Mouse (Mus musculus): Measurements from ENCODE around the gene Plcd1. TPM values are rescaled to one million over a fixed set of nuclear protein-coding genes. Genes with fewer than 3 reads are reported as not detected.

Plcd1 gene
- total and polyA plus RNA-seq, 2 experiments from 2014 or later: 14.6 to 21.1 TPM

GRCm38 (mm10) chr9:119109685-119110353 is 16.5 kb upstream of the Plcd1 start:
- Histone ChIP-seq H3K9ac (replicated peaks; ENCODE audit: low read depth, low read length) (no peak overlapping the region), H3K36me3 (replicated peaks; ENCODE audit: control insufficient read depth, insufficient read depth, low read length) (no peaks in the 10 kb centered on the region), H3K4me2 (ENCODE audit: low read depth, low read length) (no peak overlapping the region), H3K4me1 (ENCODE audit: control insufficient read depth, insufficient read depth) (no peaks in the 10 kb centered on the region), H3K4me3 (ENCODE audit: low read depth, low read length) (no peak overlapping the region), H3K9me3 (replicated peaks; ENCODE audit: control insufficient read depth, low read length) (no peaks in the 10 kb centered on the region), H3K27ac (ENCODE audit: low read depth) (no peak overlapping the region), H3K27me3 (ENCODE audit: control insufficient read depth, insufficient read depth, low read length) (no peaks in the 10 kb centered on the region)
- TF ChIP-seq CTCF (IDR thresholded peaks at IDR 0.05; ENCODE audit: low read depth): no peak
- no peak for TF ChIP-seq EP300 (IDR thresholded peaks at IDR 0.05; ENCODE audit: low read depth)
- ATAC-seq (ENCODE audit: insufficient read depth, low read depth): no peak
- 64% methylated on average over 12 of the region's 12 CpGs for WGBS
- no peak for DNase-seq (ENCODE audit: low spot score)

- 69% methylated on average over 4 of the region's 4 CpGs for WGBS
- no peaks in the 10 kb centered on the region for H3K4me1 ChIP-seq (ENCODE audit: control insufficient read depth, insufficient read depth)
These were observed 14.3 kb upstream of the Plcd1 start for GRCm38 (mm10) chr9:119107566-119107965.

GRCm38 (mm10) chr9:119102783-119103113 is 9.4 kb upstream of the Plcd1 start:
- Histone ChIP-seq H3K36me3 (replicated peaks; ENCODE audit: control insufficient read depth, insufficient read depth, low read length) (no peaks in the 10 kb centered on the region), H3K9me3 (replicated peaks; ENCODE audit: control insufficient read depth, low read length) (no peaks in the 10 kb centered on the region), H3K4me2 (ENCODE audit: low read depth, low read length) (peak overlapping the region; percentile 83), H3K4me3 (ENCODE audit: low read depth, low read length) (peak overlapping the region; percentile 65), H3K27ac (ENCODE audit: low read depth) (no peak overlapping the region), H3K27me3 (ENCODE audit: control insufficient read depth, insufficient read depth, low read length) (0 out of 2 replicates have a peak, but pooled peaks cover 14% of the 10 kb centered on the region), H3K4me1 (ENCODE audit: control insufficient read depth, insufficient read depth) (no peaks in the 10 kb centered on the region), H3K9ac (replicated peaks; ENCODE audit: low read depth, low read length) (no peak overlapping the region)
- DNase-seq (ENCODE audit: low spot score) (no peak), ATAC-seq (ENCODE audit: insufficient read depth, low read depth) (no peak)
- WGBS: 3% methylated on average over 19 of the region's 19 CpGs
- no peak for TF ChIP-seq EP300 (IDR thresholded peaks at IDR 0.05; ENCODE audit: low read depth)
- no peak for TF ChIP-seq CTCF (IDR thresholded peaks at IDR 0.05; ENCODE audit: low read depth)

More at GRCm38 (mm10) chr9:119107566-119107965, 14.3 kb upstream of the Plcd1 start:
- TF ChIP-seq CTCF (IDR thresholded peaks at IDR 0.05; ENCODE audit: low read depth) (peak; percentile 41), EP300 (IDR thresholded peaks at IDR 0.05; ENCODE audit: low read depth) (no peak)
- Histone ChIP-seq H3K27me3 (ENCODE audit: control insufficient read depth, insufficient read depth, low read length) (0 out of 2 replicates have a peak, but pooled peaks cover 14% of the 10 kb centered on the region), H3K4me2 (ENCODE audit: low read depth, low read length) (no peak overlapping the region), H3K9me3 (replicated peaks; ENCODE audit: control insufficient read depth, low read length) (no peaks in the 10 kb centered on the region), H3K9ac (replicated peaks; ENCODE audit: low read depth, low read length) (no peak overlapping the region), H3K27ac (ENCODE audit: low read depth) (no peak overlapping the region), H3K36me3 (replicated peaks; ENCODE audit: control insufficient read depth, insufficient read depth, low read length) (no peaks in the 10 kb centered on the region), H3K4me3 (ENCODE audit: low read depth, low read length) (no peak overlapping the region)
- peak; percentile 84 for ATAC-seq (ENCODE audit: insufficient read depth, low read depth)
- DNase-seq (ENCODE audit: low spot score): peak; percentile 41

- DNase-seq (ENCODE audit: low spot score): peak; percentile 89
- 3% methylated on average over 44 of the region's 44 CpGs for WGBS
These were observed 8.9 kb upstream of the Plcd1 start, which contains the start of gene Dlec1 for GRCm38 (mm10) chr9:119101992-119102782. TSS of gene Dlec1 (plus strand) at chr9:119102478.

GRCm38 (mm10) chr9:119100177-119100898 is 7.0 kb upstream of the Plcd1 start:
- H3K36me3 ChIP-seq (replicated peaks; ENCODE audit: control insufficient read depth, insufficient read depth, low read length): no peaks in the 10 kb centered on the region
- 11% methylated on average over 15 of the region's 15 CpGs for WGBS
- no peak overlapping the region for H3K27ac ChIP-seq (ENCODE audit: low read depth)
- no peak overlapping the region for H3K9ac ChIP-seq (replicated peaks; ENCODE audit: low read depth, low read length)
- H3K4me3 ChIP-seq (ENCODE audit: low read depth, low read length): no peak overlapping the region
- no peaks in the 10 kb centered on the region for H3K9me3 ChIP-seq (replicated peaks; ENCODE audit: control insufficient read depth, low read length)
- no peak overlapping the region for H3K4me2 ChIP-seq (ENCODE audit: low read depth, low read length)
- DNase-seq (ENCODE audit: low spot score): no peak
- H3K27me3 ChIP-seq (ENCODE audit: control insufficient read depth, insufficient read depth, low read length): 0 out of 2 replicates have a peak, but pooled peaks cover 14% of the 10 kb centered on the region
- TF ChIP-seq EP300 (IDR thresholded peaks at IDR 0.05; ENCODE audit: low read depth) (no peak), CTCF (IDR thresholded peaks at IDR 0.05; ENCODE audit: low read depth) (no peak)
- no peak for ATAC-seq (ENCODE audit: insufficient read depth, low read depth)
- no peaks in the 10 kb centered on the region for H3K4me1 ChIP-seq (ENCODE audit: control insufficient read depth, insufficient read depth)

More at GRCm38 (mm10) chr9:119101992-119102782, 8.9 kb upstream of the Plcd1 start, which contains the start of gene Dlec1:
- Histone ChIP-seq H3K9me3 (replicated peaks; ENCODE audit: control insufficient read depth, low read length) (no peaks in the 10 kb centered on the region), H3K27me3 (ENCODE audit: control insufficient read depth, insufficient read depth, low read length) (0 out of 2 replicates have a peak, but pooled peaks cover 14% of the 10 kb centered on the region), H3K36me3 (replicated peaks; ENCODE audit: control insufficient read depth, insufficient read depth, low read length) (no peaks in the 10 kb centered on the region), H3K4me1 (ENCODE audit: control insufficient read depth, insufficient read depth) (no peaks in the 10 kb centered on the region), H3K9ac (replicated peaks; ENCODE audit: low read depth, low read length) (no peak within 1 kb of the TSS), H3K27ac (ENCODE audit: low read depth) (no peak within 1 kb of the TSS), H3K4me2 (ENCODE audit: low read depth, low read length) (peak within 1 kb of the TSS; percentile 83), H3K4me3 (ENCODE audit: low read depth, low read length) (peak within 1 kb of the TSS; percentile 65)
- TF ChIP-seq CTCF (IDR thresholded peaks at IDR 0.05; ENCODE audit: low read depth) (no peak), EP300 (IDR thresholded peaks at IDR 0.05; ENCODE audit: low read depth) (no peak)
- peak; percentile 71 for ATAC-seq (ENCODE audit: insufficient read depth, low read depth)

Measured in heart, postnatal 0 days (tissue).